Mouse (Mus musculus) CH12.LX (cell line): ENCODE data around the gene Edil3. TPM values are rescaled to one million over a fixed set of nuclear protein-coding genes. Genes with fewer than 3 reads are reported as not detected.
A peak's percentile ranks its signal among the peaks of the same experiment; 100 is the strongest.

Experiments used
- DNase-seq: peaks from one replicate; pipeline ENCODE4 v3.0.0-alpha.2; 2013; ENCODE audit errors: extremely low read depth
- H3K27ac ChIP-seq: 2 replicates; pipeline ENCODE4 v1.5.1; 2012; ENCODE audit warnings: low read depth, mild to moderate bottlenecking, control low read depth, moderate library complexity; ENCODE audit not compliant: insufficient read depth
- H3K27me3 ChIP-seq: replicated peaks from 2 replicates; pipeline ENCODE3; 2012; ENCODE audit warnings: inconsistent platforms
- H3K36me3 ChIP-seq, 2 experiments: replicated peaks in 1 of 2; 2 replicates each; pipeline versions ENCODE3 to v1.6.1; 2012; ENCODE audit warnings: inconsistent platforms in 1 of 2, low read length in 1 of 2, mild to moderate bottlenecking in 1 of 2, mixed read lengths in 1 of 2, moderate library complexity in 1 of 2; ENCODE audit not compliant: control insufficient read depth in 1 of 2, insufficient read depth in 1 of 2
- H3K4me1 ChIP-seq, 2 experiments: 2 replicates each; pipeline ENCODE4 v1.6.1; 2012; ENCODE audit warnings: inconsistent platforms in 1 of 2, moderate library complexity in 1 of 2; ENCODE audit not compliant: insufficient read depth in 2 of 2, control insufficient read depth in 1 of 2
- H3K4me2 ChIP-seq: 2 replicates; pipeline ENCODE4 v1.6.1; 2012; ENCODE audit warnings: low read depth, mild to moderate bottlenecking, control low read depth; ENCODE audit not compliant: poor library complexity, insufficient read depth, severe bottlenecking
- H3K4me3 ChIP-seq, 3 experiments: fragments of 150-350 bp in 1 of 3; sonication (generic) in 1 of 3; replicated peaks in 1 of 3; 2 replicates each; pipeline versions ENCODE3 to v1.5.1; 2011 to 2012; ENCODE audit warnings: low read depth in 2 of 3, low read length in 2 of 3, mild to moderate bottlenecking in 2 of 3, moderate library complexity in 2 of 3, control low read depth in 1 of 3, improper control_type of control experiment in 1 of 3, inconsistent platforms in 1 of 3, mixed read lengths in 1 of 3; ENCODE audit not compliant: poor library complexity in 1 of 3
- H3K79me2 ChIP-seq: replicated peaks from 2 replicates; pipeline ENCODE4 v1.6.1; 2012; ENCODE audit warnings: mild to moderate bottlenecking, moderate library complexity; ENCODE audit not compliant: control insufficient read depth, poor library complexity, insufficient read depth, severe bottlenecking; ENCODE audit errors: extremely low read depth
- H3K9ac ChIP-seq: 2 replicates; pipeline ENCODE4 v1.6.1; 2012; ENCODE audit warnings: low read depth, mild to moderate bottlenecking, control low read depth, moderate library complexity; ENCODE audit not compliant: insufficient read depth
- H3K9me3 ChIP-seq: replicated peaks from 2 replicates; pipeline ENCODE3; 2012; ENCODE audit warnings: low read length, inconsistent platforms, mixed read lengths
- BHLHE40 ChIP-seq: IDR thresholded peaks from 2 replicates; pipeline ENCODE4 v1.6.1; 2011; ENCODE audit warnings: mild to moderate bottlenecking, low read depth, low read length, improper control_type of control experiment
- CHD2 ChIP-seq: IDR thresholded peaks from 2 replicates; pipeline ENCODE4 v1.6.1; 2011; ENCODE audit warnings: low read length, improper control_type of control experiment
- CTCF ChIP-seq, 2 experiments: IDR thresholded peaks in 1 of 2; conservative IDR thresholded peaks in 1 of 2; 2 replicates each; pipeline ENCODE4 v1.5.1; 2011 to 2012; ENCODE audit warnings: low read depth in 2 of 2, low read length in 2 of 2, improper control_type of control experiment in 1 of 2, inconsistent platforms in 1 of 2, mild to moderate bottlenecking in 1 of 2, moderate library complexity in 1 of 2
- E2F4 ChIP-seq: IDR thresholded peaks from 2 replicates; pipeline ENCODE4 v1.6.1; 2011; ENCODE audit warnings: low read depth, low read length, improper control_type of control experiment; ENCODE audit not compliant: insufficient replicate concordance
- ELF1 ChIP-seq: IDR thresholded peaks from 2 replicates; pipeline ENCODE4 v1.6.1; 2014; ENCODE audit warnings: low read depth, mild to moderate bottlenecking, inconsistent platforms, low read length, improper control_type of control experiment
- ETS1 ChIP-seq: conservative IDR thresholded peaks from 2 replicates; pipeline ENCODE4 v1.6.1; 2012; ENCODE audit warnings: low read depth, mild to moderate bottlenecking, inconsistent platforms, low read length, improper control_type of control experiment, moderate library complexity
- GABPA ChIP-seq: IDR thresholded peaks from 2 replicates; pipeline ENCODE4 v1.6.1; 2012; ENCODE audit warnings: low read depth, low read length, improper control_type of control experiment, inconsistent platforms; ENCODE audit not compliant: insufficient replicate concordance
- IRF4 ChIP-seq: IDR thresholded peaks from 2 replicates; pipeline ENCODE4 v1.6.1; 2014; ENCODE audit warnings: low read depth, mild to moderate bottlenecking, inconsistent platforms, low read length, improper control_type of control experiment
- JUN ChIP-seq: IDR thresholded peaks from 2 replicates; pipeline ENCODE4 v1.6.1; 2011; ENCODE audit warnings: low read depth, mild to moderate bottlenecking, low read length, improper control_type of control experiment, moderate library complexity; ENCODE audit not compliant: insufficient read depth
- JUND ChIP-seq: conservative IDR thresholded peaks from 2 replicates; pipeline ENCODE4 v1.6.1; 2011; ENCODE audit warnings: low read depth, low read length, improper control_type of control experiment
- MAZ ChIP-seq: IDR thresholded peaks from 2 replicates; pipeline ENCODE4 v1.6.1; 2012; ENCODE audit warnings: low read depth, mild to moderate bottlenecking, inconsistent platforms, low read length, improper control_type of control experiment, moderate library complexity
- PAX5 ChIP-seq: IDR thresholded peaks from 2 replicates; pipeline ENCODE4 v1.6.1; 2012; ENCODE audit warnings: low read length, inconsistent platforms, mixed read lengths
- POLR2A ChIP-seq: IDR thresholded peaks from 2 replicates; pipeline ENCODE4 v1.6.1; 2011; ENCODE audit warnings: low read depth, mild to moderate bottlenecking, improper control_type of control experiment, low read length
- RAD21 ChIP-seq: IDR thresholded peaks from 2 replicates; pipeline ENCODE4 v1.6.1; 2011; ENCODE audit warnings: low read depth, mild to moderate bottlenecking, low read length, improper control_type of control experiment, moderate library complexity
- RCOR1 ChIP-seq: conservative IDR thresholded peaks from 2 replicates; pipeline ENCODE4 v1.6.1; 2012; ENCODE audit warnings: low read depth, mild to moderate bottlenecking, inconsistent platforms, low read length, improper control_type of control experiment
- SIN3A ChIP-seq: IDR thresholded peaks from 2 replicates; pipeline ENCODE4 v1.6.1; 2012; ENCODE audit warnings: low read length, improper control_type of control experiment, inconsistent platforms
- SMC3 ChIP-seq: IDR thresholded peaks from 2 replicates; pipeline ENCODE4 v1.6.1; 2011; ENCODE audit warnings: low read depth, low read length, improper control_type of control experiment
- TBP ChIP-seq: conservative IDR thresholded peaks from 2 replicates; pipeline ENCODE4 v1.6.1; 2011; ENCODE audit warnings: low read depth, low read length, improper control_type of control experiment
- USF1 ChIP-seq: IDR thresholded peaks from 2 replicates; pipeline ENCODE4 v1.6.1; 2014; ENCODE audit warnings: low read depth, mild to moderate bottlenecking, inconsistent platforms, low read length, improper control_type of control experiment
- ZNF384 ChIP-seq: IDR thresholded peaks from 2 replicates; pipeline ENCODE4 v1.6.1; 2012; ENCODE audit warnings: low read depth, low read length, improper control_type of control experiment, inconsistent platforms
- dilution Hi-C: fragments of 300-500 bp; cut with MboI; formaldehyde crosslinking; loops from 2 replicates; pipeline ENCODE4 v1.14.3; 2020; ENCODE audit warnings: low sequenced_read_pairs; ENCODE audit not compliant: extremely low pct_unique_long_range_greater_than_20kb, extremely low pct_ligation_motif_present
- in situ Hi-C: fragments of 300-500 bp; cut with MboI; formaldehyde crosslinking; loops from 3 replicates; pipeline ENCODE4 v1.14.3; 2019; ENCODE audit warnings: low sequenced_read_pairs, low pct_ligation_motif_present, low pct_unique_long_range_greater_than_20kb, mixed read lengths
- polyA plus RNA-seq: library from polyadenylated mRNA; unstranded; fragments of >175 nt; gene quantifications from 2 replicates; pipeline ENCODE4 v1.2.1, GENCODE M21; 2012; ENCODE audit warnings: low read depth; ENCODE audit not compliant: insufficient read length
- total RNA-seq, 2 experiments: library from RNA; depleted of rRNA; stranded (reverse); fragments of 300-350 nt in 1 of 2; fragments of >200 nt in 1 of 2; gene quantifications; 2 replicates each; pipeline ENCODE4 v1.2.3; 2012 to 2014

Gene Edil3
- total and polyA plus RNA-seq, 3 experiments = not detected

DNA sequence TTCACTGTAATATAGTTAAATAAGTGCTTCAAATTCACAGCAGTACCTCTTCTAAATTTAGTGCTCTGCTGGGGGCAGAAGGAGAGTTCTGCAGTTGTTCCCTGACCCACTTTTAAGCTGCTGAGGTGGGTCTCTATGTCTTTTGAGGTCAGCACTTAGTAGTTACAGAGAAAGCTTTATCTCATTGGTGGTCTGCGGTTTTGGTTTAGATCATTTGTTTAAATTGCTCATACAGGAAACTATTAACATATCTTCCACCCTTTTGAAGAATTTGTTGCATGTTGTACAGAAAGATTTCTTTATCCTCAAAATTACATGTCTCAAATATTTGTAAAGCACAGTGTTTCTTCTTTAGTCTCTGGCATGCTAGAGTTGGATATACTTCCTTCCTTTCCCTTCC, 12.5 kb downstream of the Edil3 start:
- no peaks in the 10 kb centered on the region for H3K36me3 ChIP-seq
- H3K9ac ChIP-seq = no peak overlapping the region
- no peak overlapping the region for H3K4me2 ChIP-seq
- no peaks in the 10 kb centered on the region for H3K79me2 ChIP-seq
- in situ Hi-C loops (no loop called here), dilution Hi-C loops (no loop called here)
- H3K9me3 ChIP-seq = no peaks in the 10 kb centered on the region
- peaks cover 0 to 6% of the 10 kb centered on the region in 2 experiments; a peak in 1 of 4 replicates for H3K4me1 ChIP-seq
- TF ChIP-seq JUND (no peak), RAD21 (no peak), SIN3A (no peak), PAX5 (no peak), JUN (no peak), BHLHE40 (no peak)
- TF ChIP-seq, all 38 proteins: peak for 0
- H3K27ac ChIP-seq = no peak overlapping the region
- DNase-seq = peak; percentile 31
- H3K27me3 ChIP-seq = no peaks in the 10 kb centered on the region
- H3K4me3 ChIP-seq = no peak overlapping the region

DNA sequence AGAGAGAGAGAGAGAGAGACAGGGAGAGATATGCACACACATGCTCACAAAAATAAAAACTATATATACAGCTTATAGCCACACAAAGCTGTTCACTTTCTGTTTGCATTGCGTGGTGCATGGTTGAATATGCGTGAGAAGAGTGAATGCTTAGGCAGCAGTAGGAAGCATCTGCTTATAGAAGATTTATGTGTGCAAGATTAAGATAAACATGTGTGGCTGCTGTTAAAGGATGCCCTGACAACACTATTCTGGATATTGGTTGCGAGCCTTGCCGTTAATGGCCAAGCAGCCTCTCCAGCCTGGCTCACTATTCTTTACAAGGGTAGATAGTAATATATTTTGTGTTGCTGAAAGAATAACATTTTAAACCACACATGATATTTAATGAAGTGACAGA, 28.5 kb downstream of the Edil3 start:
- H3K27ac ChIP-seq = no peak overlapping the region
- no peak overlapping the region for H3K4me2 ChIP-seq
- H3K27me3 ChIP-seq = no peaks in the 10 kb centered on the region
- no peaks in the 10 kb centered on the region for H3K36me3 ChIP-seq
- H3K9me3 ChIP-seq = no peaks in the 10 kb centered on the region
- dilution Hi-C loops (no loop called here), in situ Hi-C loops (no loop called here)
- no peak overlapping the region for H3K9ac ChIP-seq
- no peak for TF ChIP-seq SMC3
- no peak for TF ChIP-seq TBP
- TF ChIP-seq PAX5 = no peak
- TF ChIP-seq JUN = no peak
- no peak for TF ChIP-seq MAZ
- no peak for TF ChIP-seq USF1
- no peak for TF ChIP-seq BHLHE40
- TF ChIP-seq CTCF (conservative IDR thresholded peaks at IDR 0.05 in 1 of 2, IDR thresholded peaks at IDR 0.05 in 1 of 2; ENCODE audit: low read depth in 2 of 2, low read length in 2 of 2) = no peak
- no peak for TF ChIP-seq RCOR1
- TF ChIP-seq POLR2A = no peak
- TF ChIP-seq ELF1 = no peak
- no peak for TF ChIP-seq ZNF384
- TF ChIP-seq E2F4 = no peak
- no peak for TF ChIP-seq CHD2
- no peak for TF ChIP-seq ETS1
- TF ChIP-seq JUND = no peak
- TF ChIP-seq GABPA = no peak
- TF ChIP-seq IRF4 = no peak
- no peaks in the 10 kb centered on the region for H3K79me2 ChIP-seq
- H3K4me1 ChIP-seq = no peaks in the 10 kb centered on the region
- no peak overlapping the region for H3K4me3 ChIP-seq
- DNase-seq = no peak
